Mouse (Mus musculus) forebrain, embryonic 15.5 days (tissue): ENCODE measurements around the gene Ddx31. TPM values are rescaled to one million over a fixed set of nuclear protein-coding genes. Genes with fewer than 3 reads are reported as not detected.

Experiments
- ATAC-seq: fragments of 200-750 bp; cut with Nextera tagmentation; replicated peaks from 2 replicates; pipeline ENCODE4 v1.8.0; 2017; ENCODE audit warnings: mild to moderate bottlenecking, moderate TSS enrichment, moderate library complexity
- H3K27ac ChIP-seq: fragments of 300-500 bp; sonication (generic); replicated peaks from 2 replicates; pipeline ENCODE4 v1.5.1; 2015; ENCODE audit warnings: mild to moderate bottlenecking, inconsistent platforms
- H3K27me3 ChIP-seq: fragments of 300-500 bp; sonication (generic); 2 replicates; pipeline ENCODE4 v1.6.1; 2015; ENCODE audit warnings: inconsistent platforms
- H3K36me3 ChIP-seq: fragments of 300-500 bp; sonication (generic); 2 replicates; pipeline ENCODE4 v1.6.1; 2015; ENCODE audit warnings: mild to moderate bottlenecking, inconsistent platforms
- H3K4me1 ChIP-seq: fragments of 300-500 bp; sonication (generic); 2 replicates; pipeline ENCODE4 v1.6.1; 2015; ENCODE audit warnings: inconsistent platforms
- H3K4me2 ChIP-seq: fragments of 300-500 bp; sonication (generic); replicated peaks from 2 replicates; pipeline ENCODE4 v1.6.1; 2015; ENCODE audit warnings: mild to moderate bottlenecking, inconsistent platforms
- H3K4me3 ChIP-seq: fragments of 300-500 bp; sonication (generic); 2 replicates; pipeline ENCODE4 v1.5.1; 2015; ENCODE audit warnings: mild to moderate bottlenecking, inconsistent platforms
- H3K9ac ChIP-seq: fragments of 300-500 bp; sonication (generic); replicated peaks from 2 replicates; pipeline ENCODE4 v1.6.1; 2015; ENCODE audit warnings: mild to moderate bottlenecking, inconsistent platforms
- H3K9me3 ChIP-seq: fragments of 300-500 bp; sonication (generic); 2 replicates; pipeline ENCODE4 v1.6.1; 2016; ENCODE audit warnings: inconsistent platforms
- WGBS: fragments of 180-500 bp; shearing (Covaris S2); methylation state at CpG from one replicate; pipeline ENCODE4 v1.1.7; 2015; ENCODE audit warnings: mixed read lengths; 5-methylcytosine and 5-hydroxymethylcytosine counted together
- polyA plus RNA-seq: library from polyadenylated mRNA; unstranded; fragments of >200 nt; fragmentation: Nextera tagmentation; extraction: Ambion mirVana; gene quantifications from 2 replicates; pipeline ENCODE4 v1.2.1, GENCODE M21; 2015

Gene Ddx31
- polyA plus RNA-seq, 1 experiment from 2014 or later: 17.2 TPM

- Histone ChIP-seq H3K36me3 (no peaks in the 10 kb centered on the region), H3K4me3 (no peak overlapping the region), H3K9ac (no peak overlapping the region), H3K4me1 (peaks cover 21% of the 10 kb centered on the region), H3K9me3 (no peaks in the 10 kb centered on the region), H3K27me3 (peaks cover 86% of the 10 kb centered on the region), H3K4me2 (no peak overlapping the region), H3K27ac (no peak overlapping the region)
- under 1% methylated on average over 46 of the region's 50 CpGs for WGBS
- no peak for ATAC-seq
These were observed 75.7 kb downstream of the Ddx31 start for GRCm38 (mm10) chr2:28915768-28916512.

- Histone ChIP-seq H3K4me3 (no peak within 1 kb of the TSS), H3K36me3 (no peaks in the 10 kb centered on the region), H3K9ac (no peak within 1 kb of the TSS), H3K27me3 (peaks cover 86% of the 10 kb centered on the region), H3K4me1 (peaks cover 20% of the 10 kb centered on the region), H3K27ac (no peak within 1 kb of the TSS), H3K4me2 (no peak within 1 kb of the TSS), H3K9me3 (no peaks in the 10 kb centered on the region)
- ATAC-seq: no peak
- WGBS: 1% methylated on average over 18 of the region's 18 CpGs
These were observed 76.3 kb downstream of the Ddx31 start, which contains the start of gene Barhl1 for GRCm38 (mm10) chr2:28916513-28916865. TSS of gene Barhl1 (minus strand) at chr2:28916668.

GRCm38 (mm10) chr2:28917156-28917517 is 76.9 kb downstream of the Ddx31 start:
- ATAC-seq: no peak
- Histone ChIP-seq H3K4me2 (no peak overlapping the region), H3K27ac (no peak overlapping the region)

DNA sequence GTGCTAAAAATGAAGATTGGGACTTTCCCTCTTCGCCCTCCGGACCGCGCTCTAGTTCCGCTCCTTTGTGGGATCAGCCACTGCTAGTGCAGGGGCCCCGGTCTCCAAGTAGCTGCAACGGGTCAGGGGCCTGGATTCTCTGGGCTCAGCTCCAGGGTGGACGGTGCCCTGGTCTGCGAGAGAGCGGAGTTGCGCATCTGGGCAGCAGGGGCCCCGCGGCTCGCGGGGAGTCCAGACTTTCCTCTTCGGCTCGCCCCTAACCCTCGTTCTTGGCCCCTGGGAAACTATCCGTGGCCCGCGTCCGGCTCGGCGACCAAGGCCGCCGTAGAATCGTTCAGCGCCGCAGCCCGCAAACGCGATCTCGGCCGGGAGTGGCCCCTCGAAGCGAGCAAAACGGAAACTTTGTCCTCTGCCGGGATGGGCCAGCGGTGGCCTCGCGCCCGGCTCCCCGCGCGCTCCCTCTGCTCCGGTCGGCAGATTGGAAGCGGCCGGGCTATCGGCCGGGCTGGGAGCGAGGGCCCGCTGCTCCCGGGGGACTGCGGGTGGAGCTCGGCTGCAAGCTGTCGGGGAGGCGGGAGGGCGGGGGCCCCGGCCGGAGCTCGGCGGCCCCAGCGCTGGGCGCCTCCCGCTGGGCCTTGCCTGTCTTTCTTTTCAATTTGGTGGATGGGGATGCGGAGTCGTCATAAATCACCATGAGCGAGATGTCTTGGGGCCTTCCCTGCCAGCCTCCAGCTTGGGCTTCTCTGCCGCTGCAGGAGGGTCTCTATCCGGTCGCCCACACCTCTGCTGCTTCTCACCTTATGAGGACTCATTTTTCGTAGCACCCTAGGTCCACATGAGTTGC is 77.5 kb downstream of the Ddx31 start:
- no peak overlapping the region for H3K4me3 ChIP-seq
- H3K4me1 ChIP-seq: peaks cover 11% of the 10 kb centered on the region
- H3K9ac ChIP-seq: no peak overlapping the region
- no peak overlapping the region for H3K27ac ChIP-seq
- no peak overlapping the region for H3K4me2 ChIP-seq
- under 1% methylated on average over 73 of the region's 73 CpGs for WGBS
- no peak for ATAC-seq
- H3K27me3 ChIP-seq: peaks cover 90% of the 10 kb centered on the region
- H3K36me3 ChIP-seq: no peaks in the 10 kb centered on the region
- H3K9me3 ChIP-seq: no peaks in the 10 kb centered on the region

More at GRCm38 (mm10) chr2:28917156-28917517, 76.9 kb downstream of the Ddx31 start:
- WGBS: 8% methylated on average over 11 of the region's 11 CpGs
- Histone ChIP-seq H3K9me3 (no peaks in the 10 kb centered on the region), H3K4me3 (no peak overlapping the region), H3K27me3 (peaks cover 87% of the 10 kb centered on the region), H3K36me3 (no peaks in the 10 kb centered on the region), H3K9ac (no peak overlapping the region), H3K4me1 (peaks cover 14% of the 10 kb centered on the region)

GRCm38 (mm10) chr2:28919001-28919400 is 78.8 kb downstream of the Ddx31 start:
- no peak overlapping the region for H3K4me2 ChIP-seq
- H3K9ac ChIP-seq: no peak overlapping the region
- H3K36me3 ChIP-seq: no peaks in the 10 kb centered on the region
- no peak overlapping the region for H3K27ac ChIP-seq
- 2% methylated on average over 4 of the region's 4 CpGs for WGBS
- H3K4me3 ChIP-seq: no peak overlapping the region
- peaks cover 88% of the 10 kb centered on the region for H3K27me3 ChIP-seq
- peaks cover 11% of the 10 kb centered on the region for H3K4me1 ChIP-seq
- no peak for ATAC-seq
- H3K9me3 ChIP-seq: no peaks in the 10 kb centered on the region

- Histone ChIP-seq H3K27me3 (peaks cover 73% of the 10 kb centered on the region), H3K9ac (no peak overlapping the region), H3K9me3 (no peaks in the 10 kb centered on the region), H3K4me2 (no peak overlapping the region), H3K4me1 (no peaks in the 10 kb centered on the region), H3K36me3 (no peaks in the 10 kb centered on the region), H3K27ac (no peak overlapping the region), H3K4me3 (no peak overlapping the region)
- WGBS: under 1% methylated on average over 4 of the region's 4 CpGs
- ATAC-seq: peak; percentile 79
These were observed 83.7 kb downstream of the Ddx31 start for GRCm38 (mm10) chr2:28923912-28924311.

- H3K36me3 ChIP-seq: no peaks in the 10 kb centered on the region
- H3K27me3 ChIP-seq: peaks cover 13% of the 10 kb centered on the region; the same call in 1 of the 2 replicates
- H3K4me3 ChIP-seq: no peak overlapping the region
- ATAC-seq: no peak
- no peak overlapping the region for H3K9ac ChIP-seq
- no peak overlapping the region for H3K27ac ChIP-seq
- no peaks in the 10 kb centered on the region for H3K9me3 ChIP-seq
- H3K4me2 ChIP-seq: no peak overlapping the region
- H3K4me1 ChIP-seq: no peaks in the 10 kb centered on the region
- WGBS: 96% methylated on average over 3 of the region's 3 CpGs
These were observed 90.4 kb downstream of the Ddx31 start for GRCm38 (mm10) chr2:28930571-28930970.

GRCm38 (mm10) chr2:28938997-28939396 is 98.8 kb downstream of the Ddx31 start:
- 86% methylated on average over 7 of the region's 7 CpGs for WGBS
- Histone ChIP-seq H3K27ac (no peak overlapping the region), H3K4me2 (no peak overlapping the region), H3K4me3 (no peak overlapping the region), H3K36me3 (no peaks in the 10 kb centered on the region), H3K27me3 (no peaks in the 10 kb centered on the region), H3K9me3 (no peaks in the 10 kb centered on the region), H3K9ac (no peak overlapping the region), H3K4me1 (peaks cover 4% of the 10 kb centered on the region)
- ATAC-seq: no peak

GRCm38 (mm10) chr2:28943666-28944516 is 103.7 kb downstream of the Ddx31 start:
- no peaks in the 10 kb centered on the region for H3K9me3 ChIP-seq
- H3K4me2 ChIP-seq: peak overlapping the region; percentile 28
- no peaks in the 10 kb centered on the region for H3K27me3 ChIP-seq
- H3K36me3 ChIP-seq: no peaks in the 10 kb centered on the region
- no peak overlapping the region; the same call in 1 of the 2 replicates for H3K9ac ChIP-seq
- H3K4me1 ChIP-seq: peaks cover 20% of the 10 kb centered on the region
- 4% methylated on average over 30 of the region's 30 CpGs for WGBS
- H3K27ac ChIP-seq: no peak overlapping the region
- no peak overlapping the region for H3K4me3 ChIP-seq
- no peak; the same call in 1 of the 2 replicates for ATAC-seq

DNA sequence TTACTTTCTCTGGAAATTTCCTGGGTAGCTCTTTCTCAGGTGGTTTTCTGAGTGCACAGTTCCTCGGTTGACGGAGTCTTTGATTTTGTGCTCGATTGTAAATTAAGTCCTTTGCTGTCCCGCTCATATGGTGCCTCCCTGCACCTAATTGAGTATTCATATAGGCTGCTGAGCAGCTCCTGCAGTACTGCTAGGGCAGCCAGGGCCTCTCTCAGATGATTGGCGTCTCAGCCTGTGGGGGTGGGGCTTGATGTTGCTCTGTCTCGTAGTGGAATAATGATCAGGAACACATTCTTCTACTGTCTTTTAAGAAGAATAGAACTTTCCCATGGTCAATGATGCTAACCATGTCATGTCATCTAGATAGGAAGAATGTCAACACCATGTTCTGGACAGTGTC is 105.2 kb downstream of the Ddx31 start:
- 23% methylated on average over 6 of the region's 6 CpGs for WGBS
- H3K4me3 ChIP-seq: no peak overlapping the region
- peaks cover 20% of the 10 kb centered on the region for H3K4me1 ChIP-seq
- no peak overlapping the region for H3K27ac ChIP-seq
- no peaks in the 10 kb centered on the region for H3K9me3 ChIP-seq
- ATAC-seq: no peak
- no peak overlapping the region for H3K4me2 ChIP-seq
- no peaks in the 10 kb centered on the region for H3K27me3 ChIP-seq
- no peaks in the 10 kb centered on the region for H3K36me3 ChIP-seq
- no peak overlapping the region for H3K9ac ChIP-seq

DNA sequence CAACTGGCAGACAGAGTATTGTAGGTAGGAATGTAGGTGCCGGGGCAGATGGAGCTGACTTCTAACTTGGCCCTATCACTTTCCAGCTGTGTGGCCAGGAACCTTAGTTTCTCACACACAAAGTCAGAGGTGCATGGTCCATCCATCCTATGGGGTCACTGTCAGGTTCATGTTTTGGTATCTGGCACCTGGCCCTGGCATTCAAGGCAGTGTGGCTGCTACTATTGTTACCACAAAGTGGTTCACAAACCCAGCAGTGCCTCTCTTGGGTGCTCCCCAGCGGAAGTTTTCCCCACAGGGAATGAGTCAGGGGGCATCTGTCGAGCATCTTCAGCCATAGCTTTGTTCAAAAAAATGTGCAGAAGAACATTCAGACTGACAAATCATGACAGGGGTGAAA is 106.1 kb downstream of the Ddx31 start:
- WGBS: 83% methylated on average over 3 of the region's 3 CpGs
- H3K9ac ChIP-seq: no peak overlapping the region
- no peak overlapping the region for H3K27ac ChIP-seq
- ATAC-seq: no peak
- no peaks in the 10 kb centered on the region for H3K36me3 ChIP-seq
- no peaks in the 10 kb centered on the region for H3K9me3 ChIP-seq
- H3K27me3 ChIP-seq: no peaks in the 10 kb centered on the region
- no peak overlapping the region for H3K4me2 ChIP-seq
- H3K4me3 ChIP-seq: no peak overlapping the region
- H3K4me1 ChIP-seq: peaks cover 20% of the 10 kb centered on the region

DNA sequence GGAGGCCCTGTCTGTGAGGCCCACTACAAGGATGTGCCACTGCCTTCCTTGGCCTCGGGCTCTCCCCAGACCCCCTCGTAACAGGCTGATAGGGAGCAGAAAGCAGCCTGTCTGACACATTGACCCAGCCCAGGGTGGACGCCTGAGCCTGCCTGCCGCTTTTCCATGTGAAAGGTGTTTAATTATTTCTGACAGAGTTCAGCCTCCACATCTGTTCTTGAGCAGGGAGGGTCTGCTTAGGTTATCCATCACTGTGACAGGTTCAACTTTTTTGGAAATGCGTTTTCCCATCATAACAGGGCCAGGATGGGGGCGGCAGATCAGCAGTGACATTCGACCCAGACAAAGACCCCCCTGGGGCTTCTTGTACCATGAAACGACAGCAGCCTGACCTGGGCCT is 112.8 kb downstream of the Ddx31 start:
- Histone ChIP-seq H3K36me3 (no peaks in the 10 kb centered on the region), H3K27ac (no peak overlapping the region), H3K4me3 (no peak overlapping the region), H3K4me2 (no peak overlapping the region), H3K27me3 (no peaks in the 10 kb centered on the region), H3K9me3 (no peaks in the 10 kb centered on the region), H3K9ac (no peak overlapping the region), H3K4me1 (no peaks in the 10 kb centered on the region)
- WGBS: 67% methylated on average over 8 of the region's 8 CpGs
- no peak for ATAC-seq
